In the genomic region with DNA sequence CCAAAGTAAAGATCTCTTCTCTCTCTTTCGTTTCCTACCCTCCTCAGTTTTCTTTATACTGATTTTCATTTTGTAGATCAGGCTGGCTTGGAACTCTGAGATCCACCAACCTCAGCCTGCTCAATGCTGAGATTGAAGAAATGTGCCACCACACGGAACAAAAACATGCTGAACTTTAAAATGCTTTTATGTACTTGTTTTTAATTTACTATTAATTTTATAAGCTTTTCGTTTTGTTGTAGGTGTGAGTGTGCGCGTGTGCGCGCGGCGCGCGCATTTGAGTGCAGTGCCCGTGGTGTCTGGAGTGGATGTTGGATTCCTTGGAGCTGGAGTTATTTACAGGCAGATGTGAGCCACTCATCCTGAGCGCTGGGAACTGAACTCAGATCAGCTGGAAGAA, we compare ENCODE assay signal across 11 mouse cellular contexts. TPM values are rescaled to one million over a fixed set of nuclear protein-coding genes. Genes with fewer than 3 reads are reported as not detected.
DNase-seq lines count a peak whose midpoint lies in the region; ATAC-seq and TF ChIP-seq lines count a peak whose summit lies in the region.
"Had no signal": no experiment of that assay in that cellular context is flagged by ENCODE, and none has a peak within 500 bp of the region (broad histone marks: within the 10 kb centered on the region; RNA-seq: fewer than 3 reads in every experiment).

No protein-coding gene starts in this region.

- no peak overlapping the region for H3K27ac ChIP-seq in forebrain, embryonic 14.5 days (ENCODE audit: low read depth, low read length)
- no peak overlapping the region for H3K27ac ChIP-seq in forebrain, embryonic 15.5 days (replicated peaks)
- no peak overlapping the region for H3K27ac ChIP-seq in kidney, postnatal 0 days
- no peak overlapping the region for H3K27ac ChIP-seq in limb, embryonic 13.5 days

- H3K9ac ChIP-seq in forebrain, embryonic 14.5 days (ENCODE audit: low read length), result no peak overlapping the region
- no peak overlapping the region for H3K9ac ChIP-seq in forebrain, embryonic 15.5 days (replicated peaks)
- no peak overlapping the region for H3K9ac ChIP-seq in kidney, postnatal 0 days (ENCODE audit: low read depth, low read length)
- H3K9ac ChIP-seq in limb, embryonic 13.5 days, result no peak overlapping the region

- no peak for TF ChIP-seq CTCF in kidney, postnatal 0 days (IDR thresholded peaks at IDR 0.05; ENCODE audit: low read depth)
- no peak for TF ChIP-seq CTCF in G1E (IDR thresholded peaks at IDR 0.05; ENCODE audit: low read depth, low read length)

- 0 out of 2 replicates have a peak, but pooled peaks cover 5% of the 10 kb centered on the region for H3K36me3 ChIP-seq in forebrain, embryonic 14.5 days (ENCODE audit: control insufficient read depth, insufficient read depth, low read length)
- no peaks in the 10 kb centered on the region; the same call in 1 of the 2 replicates for H3K36me3 ChIP-seq in forebrain, embryonic 15.5 days
- peaks cover 5% of the 10 kb centered on the region for H3K36me3 ChIP-seq in kidney, postnatal 0 days (ENCODE audit: insufficient read depth, low read length)
- H3K36me3 ChIP-seq in G1E (replicated peaks), result peaks cover 18% of the 10 kb centered on the region
- H3K36me3 ChIP-seq in limb, embryonic 13.5 days, result peaks cover 9% of the 10 kb centered on the region

- peaks cover 17% of the 10 kb centered on the region for H3K4me1 ChIP-seq in forebrain, embryonic 14.5 days (ENCODE audit: control insufficient read depth, insufficient read depth, low read length)
- H3K4me1 ChIP-seq in forebrain, embryonic 15.5 days, result peaks cover 26% of the 10 kb centered on the region
- 0 out of 2 replicates have a peak, but pooled peaks cover 3% of the 10 kb centered on the region for H3K4me1 ChIP-seq in kidney, postnatal 0 days (replicated peaks; ENCODE audit: insufficient read depth, low read length)
- peaks cover 28% of the 10 kb centered on the region for H3K4me1 ChIP-seq in G1E (ENCODE audit: insufficient read depth, low read depth, low read length)
- H3K4me1 ChIP-seq in limb, embryonic 13.5 days, result peaks cover 13% of the 10 kb centered on the region

- no peaks in the 10 kb centered on the region for H3K9me3 ChIP-seq in forebrain, embryonic 14.5 days (replicated peaks; ENCODE audit: control insufficient read depth, low read length)
- H3K9me3 ChIP-seq in forebrain, embryonic 15.5 days, result no peaks in the 10 kb centered on the region
- no peaks in the 10 kb centered on the region for H3K9me3 ChIP-seq in kidney, postnatal 0 days (replicated peaks; ENCODE audit: low read length)
- H3K9me3 ChIP-seq in G1E (replicated peaks), result no peaks in the 10 kb centered on the region
- no peaks in the 10 kb centered on the region for H3K9me3 ChIP-seq in limb, embryonic 13.5 days

- peak overlapping the region; percentile 72; the same call in 1 of the 2 replicates for H3K4me2 ChIP-seq in forebrain, embryonic 14.5 days (ENCODE audit: low read length)
- H3K4me2 ChIP-seq in forebrain, embryonic 15.5 days (replicated peaks), result no peak overlapping the region
- peak overlapping the region; percentile 71 for H3K4me2 ChIP-seq in kidney, postnatal 0 days (ENCODE audit: low read length)
- H3K4me2 ChIP-seq in limb, embryonic 13.5 days (replicated peaks), result peak overlapping the region; percentile 77; the same call in 1 of the 2 replicates

- H3K27me3 ChIP-seq in forebrain, embryonic 14.5 days (replicated peaks; ENCODE audit: control insufficient read depth, insufficient read depth, low read length), result no peaks in the 10 kb centered on the region
- H3K27me3 ChIP-seq in forebrain, embryonic 15.5 days, result no peaks in the 10 kb centered on the region
- H3K27me3 ChIP-seq in kidney, postnatal 0 days (ENCODE audit: insufficient read depth, low read length), result no peaks in the 10 kb centered on the region
- H3K27me3 ChIP-seq in G1E (ENCODE audit: insufficient read depth, low read length), result peaks cover 4% of the 10 kb centered on the region; the same call in 1 of the 2 replicates
- no peaks in the 10 kb centered on the region for H3K27me3 ChIP-seq in limb, embryonic 13.5 days

- 82% methylated on average over 13 of the region's 13 CpGs for WGBS in forebrain, embryonic 14.5 days
- 87% methylated on average over 13 of the region's 13 CpGs for WGBS in forebrain, embryonic 15.5 days
- WGBS in kidney, postnatal 0 days, result 77% methylated on average over 13 of the region's 13 CpGs
- 78% methylated on average over 13 of the region's 13 CpGs for WGBS in limb, embryonic 13.5 days

- H3K4me3 ChIP-seq in forebrain, embryonic 14.5 days (ENCODE audit: low read depth, low read length), result no peak overlapping the region
- H3K4me3 ChIP-seq in forebrain, embryonic 15.5 days, result no peak overlapping the region
- peak overlapping the region; percentile 96; the same call in 1 of the 2 replicates for H3K4me3 ChIP-seq in kidney, postnatal 0 days (replicated peaks; ENCODE audit: low read depth, low read length)
- peak overlapping the region; percentile 80; the same call in 1 of the 2 replicates for H3K4me3 ChIP-seq in G1E (ENCODE audit: low read depth, low read length)
- H3K4me3 ChIP-seq in limb, embryonic 13.5 days, result no peak overlapping the region

- no peak for DNase-seq in forebrain, embryonic 14.5 days (ENCODE audit: low spot score)
- no peak for DNase-seq in kidney, postnatal 0 days (ENCODE audit: low spot score)
- no peak for DNase-seq in kidney, postnatal 4 days
- DNase-seq in G1E (ENCODE audit: low spot score) (no peak), MN1 (ENCODE audit: low spot score) (no peak)
- DNase-seq in adrenal gland, postnatal 4 days (ENCODE audit: low spot score in 2 of 2), result no peak

- ATAC-seq in forebrain, embryonic 14.5 days, result no peak
- ATAC-seq in forebrain, embryonic 15.5 days (replicated peaks), result no peak
- ATAC-seq in kidney, postnatal 0 days (replicated peaks; ENCODE audit: low FRiP score, low read depth), result no peak
- no peak for ATAC-seq in G1E (ENCODE audit: extremely low read depth, insufficient number of reproducible peaks, low FRiP score, poor library complexity, severe bottlenecking)
- no peak for ATAC-seq in limb, embryonic 13.5 days (ENCODE audit: low FRiP score, low read depth)

RNA-seq across cellular contexts. Expression of a gene that starts 0.9 kb away (rescaled TPM):
- 26.9 and 28.1 TPM in 2 replicates for polyA plus RNA-seq in forebrain, embryonic 14.5 days (2014; fragmentation: Nextera tagmentation; extraction: Ambion mirVana)
- 25.2 and 30.3 TPM in 2 replicates for polyA plus RNA-seq in forebrain, embryonic 15.5 days (2015; fragmentation: Nextera tagmentation; extraction: Ambion mirVana)
- polyA plus RNA-seq in kidney, postnatal 0 days (2015; fragmentation: Nextera tagmentation; extraction: Ambion mirVana), result 27.6 and 28.5 TPM in 2 replicates
- total RNA-seq in G1E (2014; fragmentation: Nextera tagmentation), result 47.9 and 50.8 TPM in 2 replicates
- total RNA-seq in G1E (2017), result 81.0 and 101 TPM in 2 replicates
- 12.0 and 12.6 TPM in 2 replicates for polyA plus RNA-seq in G1E (2012)
- polyA plus RNA-seq in limb, embryonic 13.5 days (2015; fragmentation: Nextera tagmentation; extraction: Ambion mirVana), result 22.1 and 23.4 TPM in 2 replicates
- 10 to 100 TPM; 93.1 to 98.2 TPM for total RNA-seq in adrenal gland, postnatal 4 days (2021)

RNA-seq across cellular contexts. Expression of a gene that starts 30.3 kb away (rescaled TPM):
- polyA plus RNA-seq in forebrain, embryonic 14.5 days (2014; fragmentation: Nextera tagmentation; extraction: Ambion mirVana), result 11.2 and 11.4 TPM in 2 replicates
- 9.0 and 9.8 TPM in 2 replicates for polyA plus RNA-seq in forebrain, embryonic 15.5 days (2015; fragmentation: Nextera tagmentation; extraction: Ambion mirVana)
- 32.7 and 36.2 TPM in 2 replicates for polyA plus RNA-seq in kidney, postnatal 0 days (2015; fragmentation: Nextera tagmentation; extraction: Ambion mirVana)
- total RNA-seq in G1E (2014; fragmentation: Nextera tagmentation) (49.4 and 56.6 TPM in 2 replicates), G1E (2017) (51.8 and 63.8 TPM in 2 replicates)
- 7.6 and 8.8 TPM in 2 replicates for polyA plus RNA-seq in G1E (2012)
- polyA plus RNA-seq in limb, embryonic 13.5 days (2015; fragmentation: Nextera tagmentation; extraction: Ambion mirVana), result 31.3 and 31.9 TPM in 2 replicates
- total RNA-seq in adrenal gland, postnatal 4 days (2021), result 10 to 100 TPM; 19.2 to 23.7 TPM

RNA-seq across cellular contexts. Expression of a gene that starts 53.5 kb away (rescaled TPM):
- polyA plus RNA-seq in forebrain, embryonic 14.5 days (2014; fragmentation: Nextera tagmentation; extraction: Ambion mirVana), result not detected in 2 replicates
- polyA plus RNA-seq in forebrain, embryonic 15.5 days (2015; fragmentation: Nextera tagmentation; extraction: Ambion mirVana), result not detected in 2 replicates
- not detected in 2 replicates for polyA plus RNA-seq in kidney, postnatal 0 days (2015; fragmentation: Nextera tagmentation; extraction: Ambion mirVana)
- total RNA-seq in G1E (2014; fragmentation: Nextera tagmentation) (not detected in 2 replicates), G1E (2017) (0.35 and 0.38 TPM in 2 replicates)
- polyA plus RNA-seq in G1E (2012), result not detected in 2 replicates
- not detected in 2 replicates for polyA plus RNA-seq in limb, embryonic 13.5 days (2015; fragmentation: Nextera tagmentation; extraction: Ambion mirVana)
- total RNA-seq in adrenal gland, postnatal 4 days (2021), result not detected
- total RNA-seq: gastrocnemius, adult 8-10 months; layer of hippocampus, adult 18-20 months had no signal
- polyA plus RNA-seq: embryonic facial prominence, embryonic 11.5 days had no signal

Comparison
In these comparisons a context has a peak if more than half of its experiments do, and no peak if none do; other contexts are left out.
1. H3K4me3 ChIP-seq: peak in kidney, postnatal 0 days (single experiment) and G1E (single experiment); none in forebrain, embryonic 14.5 days (single experiment), forebrain, embryonic 15.5 days (single experiment) and limb, embryonic 13.5 days (single experiment).